Mouse (Mus musculus): ENCODE results near the gene Map3k1. TPM values are rescaled to one million over a fixed set of nuclear protein-coding genes. Genes with fewer than 3 reads are reported as not detected.

The Map3k1 gene
- polyA plus RNA-seq, 1 experiment from 2014 or later = 13.2 TPM

DNA sequence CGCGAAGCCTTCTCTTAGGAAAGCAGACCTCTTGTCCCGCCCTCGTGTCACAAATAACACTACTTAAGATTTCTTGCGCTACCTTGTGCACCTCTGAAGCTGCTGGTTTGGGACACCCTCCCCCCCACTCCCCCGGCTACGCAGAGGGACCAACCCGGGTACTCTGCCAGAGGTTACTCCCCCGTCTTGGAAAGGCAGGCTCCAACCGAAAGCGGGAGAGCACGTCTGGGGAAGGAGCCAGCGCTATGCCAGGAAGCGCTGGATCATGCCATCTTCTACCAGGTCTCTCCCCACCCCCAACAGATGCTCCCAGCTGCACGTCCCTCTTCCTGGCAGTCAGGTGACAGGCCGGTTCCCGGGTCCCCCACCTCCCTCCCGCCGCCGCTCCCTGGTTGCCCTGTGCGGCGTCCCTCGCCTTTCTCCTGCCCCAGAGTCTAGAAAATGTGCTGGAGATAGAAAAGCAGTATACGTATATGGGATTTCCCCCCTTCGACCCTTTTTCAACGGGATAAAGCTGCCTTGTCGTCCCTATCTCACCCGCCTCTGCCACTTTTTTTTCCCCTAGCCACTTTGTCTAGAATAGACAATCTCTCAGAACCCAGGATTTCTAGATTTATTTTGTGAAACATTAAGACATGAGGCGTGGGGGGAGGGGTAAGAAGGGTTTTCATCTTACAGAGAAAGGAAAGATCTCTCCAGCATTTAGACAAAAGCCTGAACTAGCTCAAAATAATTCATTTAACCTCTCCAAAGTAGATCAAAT, 854 bp upstream of the Map3k1 start:
- Histone ChIP-seq H3K36me3 (no peaks in the 10 kb centered on the region), H3K9ac (peak overlapping the region; percentile 81), H3K4me1 (peaks cover 16% of the 10 kb centered on the region; the same call in 1 of the 2 replicates), H3K27me3 (replicated peaks) (no peaks in the 10 kb centered on the region), H3K9me3 (no peaks in the 10 kb centered on the region), H3K4me3 (peak overlapping the region; percentile 94), H3K27ac (peak overlapping the region; percentile 87), H3K4me2 (replicated peaks) (peak overlapping the region; percentile 87)
- 1% methylated on average over 29 of the region's 29 CpGs for WGBS
- ATAC-seq (ENCODE audit: low FRiP score, low read depth) = peak; percentile 62

DNA sequence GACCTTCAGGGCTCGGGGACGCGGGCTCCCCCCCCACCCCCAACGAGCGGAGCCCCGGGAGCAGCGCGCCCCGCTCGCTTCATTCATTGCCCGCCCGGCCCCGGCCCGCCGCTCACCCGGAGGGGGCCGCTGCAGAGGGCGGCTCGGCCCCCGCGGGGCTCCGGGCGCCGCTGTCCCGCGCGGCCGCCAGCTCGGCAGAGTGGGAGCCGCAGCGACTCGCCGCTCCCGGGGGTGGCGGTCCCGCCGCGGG, 481 bp downstream of the Map3k1 start:
- Histone ChIP-seq H3K4me3 (peak overlapping the region; percentile 94), H3K36me3 (no peaks in the 10 kb centered on the region), H3K4me1 (peaks cover 20% of the 10 kb centered on the region; the same call in 1 of the 2 replicates), H3K9me3 (no peaks in the 10 kb centered on the region), H3K4me2 (replicated peaks) (peak overlapping the region; percentile 89), H3K9ac (peak overlapping the region; percentile 95), H3K27ac (peak overlapping the region; percentile 97), H3K27me3 (replicated peaks) (no peaks in the 10 kb centered on the region)
- peak; percentile 74 for ATAC-seq (ENCODE audit: low FRiP score, low read depth)
- WGBS = under 1% methylated on average over 31 of the region's 38 CpGs

DNA sequence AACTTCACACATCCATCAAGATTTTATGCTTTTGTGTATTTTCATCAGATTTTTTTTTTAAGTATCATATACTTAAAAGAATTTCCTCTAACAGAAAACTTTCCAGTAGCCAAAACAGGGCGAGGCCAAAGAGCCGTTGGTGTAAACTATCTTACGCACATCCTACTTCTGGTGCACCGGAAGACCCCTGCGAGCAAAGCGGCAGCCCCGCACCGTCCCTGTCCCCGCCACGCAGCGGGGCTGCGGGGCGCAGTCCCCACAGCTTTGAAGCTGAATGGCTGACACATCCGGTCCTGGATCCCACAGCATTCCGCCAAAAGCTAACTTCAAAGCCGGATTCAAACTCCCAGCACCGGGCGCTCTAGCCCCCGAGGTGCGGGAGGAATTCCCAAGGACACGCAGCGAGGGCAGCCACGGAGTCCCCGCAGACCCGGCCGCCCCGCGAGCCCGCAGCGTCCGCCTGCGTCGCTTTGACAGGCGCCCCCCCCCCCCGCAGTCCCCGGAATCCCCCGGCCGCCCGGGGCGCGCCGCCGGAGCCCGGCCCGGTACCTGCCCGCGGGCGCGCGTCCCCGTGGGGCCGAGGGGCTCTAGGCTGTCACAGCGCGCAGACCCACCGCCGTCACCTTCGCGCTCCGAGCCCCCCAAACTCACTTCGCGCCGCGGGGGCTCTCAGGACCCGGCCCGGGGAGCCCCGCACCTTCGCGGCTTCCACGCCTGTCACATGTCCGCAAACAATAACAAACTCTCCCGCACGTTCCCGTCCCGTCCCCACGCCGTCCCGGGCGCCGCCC, 1.0 kb downstream of the Map3k1 start:
- Histone ChIP-seq H3K9ac (peak overlapping the region; percentile 95), H3K36me3 (no peaks in the 10 kb centered on the region), H3K27me3 (replicated peaks) (no peaks in the 10 kb centered on the region), H3K4me2 (replicated peaks) (peak overlapping the region; percentile 89), H3K27ac (peak overlapping the region; percentile 97), H3K4me1 (peaks cover 20% of the 10 kb centered on the region; the same call in 1 of the 2 replicates), H3K9me3 (no peaks in the 10 kb centered on the region), H3K4me3 (peak overlapping the region; percentile 94)
- peak; percentile 31 for ATAC-seq (ENCODE audit: low FRiP score, low read depth)
- WGBS = under 1% methylated on average over 64 of the region's 79 CpGs

DNA sequence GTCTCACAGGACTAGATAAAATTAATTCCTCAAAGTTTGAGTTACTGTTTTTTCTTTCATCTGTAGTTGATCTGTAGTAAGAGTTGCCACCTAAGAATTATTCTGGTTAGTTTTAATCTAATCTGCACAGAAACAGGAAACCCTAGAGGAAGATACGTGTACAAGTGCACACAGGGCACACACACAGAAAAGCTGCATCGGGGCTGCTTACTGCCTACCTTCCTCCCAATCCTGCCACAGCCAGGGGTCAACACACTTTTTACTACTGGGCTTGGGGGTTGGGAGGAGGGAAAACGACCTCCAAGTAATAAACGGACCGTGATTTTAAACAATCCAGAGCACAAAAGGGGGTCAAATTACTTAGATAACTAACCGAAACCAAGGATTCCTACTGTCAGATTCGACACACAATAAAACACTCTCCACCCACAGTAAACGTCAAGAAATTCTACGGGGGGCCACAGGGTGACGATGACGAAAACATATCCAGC, 1.6 kb downstream of the Map3k1 start:
- peak overlapping the region; percentile 94 for H3K4me3 ChIP-seq
- peak overlapping the region; percentile 95; the same call in 1 of the 2 replicates for H3K9ac ChIP-seq
- no peak overlapping the region for H3K27ac ChIP-seq
- H3K36me3 ChIP-seq = no peaks in the 10 kb centered on the region
- H3K27me3 ChIP-seq (replicated peaks) = no peaks in the 10 kb centered on the region
- H3K4me1 ChIP-seq = peaks cover 22% of the 10 kb centered on the region; the same call in 1 of the 2 replicates
- WGBS = under 1% methylated on average over 11 of the region's 11 CpGs
- H3K4me2 ChIP-seq (replicated peaks) = peak overlapping the region; percentile 89
- no peak for ATAC-seq (ENCODE audit: low FRiP score, low read depth)
- no peaks in the 10 kb centered on the region for H3K9me3 ChIP-seq

DNA sequence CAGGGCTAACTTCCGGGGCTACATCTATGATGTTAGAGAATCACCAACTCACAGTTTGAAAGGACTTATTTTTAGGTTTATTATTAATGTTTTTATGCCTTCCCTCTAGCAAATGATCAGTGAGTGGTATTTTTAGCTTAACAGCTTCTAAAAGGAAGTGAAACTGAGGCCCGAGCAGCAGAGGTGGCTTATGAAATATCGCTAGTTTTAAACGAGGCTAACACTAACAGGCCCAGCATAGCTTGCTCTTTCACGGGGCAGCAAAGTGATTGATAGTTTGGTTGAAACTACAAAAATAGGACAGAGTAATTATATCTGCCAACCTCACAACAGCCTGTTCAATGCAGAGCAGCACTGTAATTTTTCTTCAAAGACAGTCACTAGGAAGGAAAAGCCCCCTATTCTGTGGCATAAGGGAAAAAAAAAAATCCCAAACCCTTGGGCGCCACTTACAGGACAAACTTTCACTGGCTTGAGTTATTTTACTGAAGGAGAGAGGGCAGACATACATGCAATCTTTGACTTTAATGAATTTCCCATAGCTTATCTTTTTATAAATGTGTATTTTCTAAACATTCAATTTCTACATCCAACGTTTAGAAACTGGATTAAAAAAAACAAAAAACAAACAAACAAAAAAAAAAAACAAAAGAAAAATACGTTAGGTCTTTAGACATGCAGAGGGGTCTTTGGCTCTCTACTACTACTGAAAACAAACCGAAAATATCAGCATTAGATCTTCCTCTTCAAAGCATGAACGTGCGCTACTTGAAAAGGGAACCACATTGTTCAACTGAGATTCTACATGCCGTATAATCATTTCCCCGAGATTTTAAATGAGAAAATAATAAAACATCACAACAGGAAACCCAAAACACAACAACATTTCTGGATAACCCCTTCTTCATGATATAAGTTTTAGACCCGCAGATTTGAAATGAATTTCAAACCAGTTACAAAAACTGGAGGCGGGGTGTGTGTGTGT, 2.8 kb downstream of the Map3k1 start:
- ATAC-seq (ENCODE audit: low FRiP score, low read depth) = no peak
- H3K27ac ChIP-seq = no peak overlapping the region
- 52% methylated on average over 15 of the region's 15 CpGs for WGBS
- H3K9ac ChIP-seq = no peak overlapping the region
- H3K9me3 ChIP-seq = no peaks in the 10 kb centered on the region
- H3K27me3 ChIP-seq (replicated peaks) = no peaks in the 10 kb centered on the region
- H3K4me2 ChIP-seq (replicated peaks) = peak overlapping the region; percentile 89
- H3K36me3 ChIP-seq = no peaks in the 10 kb centered on the region
- H3K4me3 ChIP-seq = no peak overlapping the region
- H3K4me1 ChIP-seq = peaks cover 31% of the 10 kb centered on the region; the same call in 1 of the 2 replicates

DNA sequence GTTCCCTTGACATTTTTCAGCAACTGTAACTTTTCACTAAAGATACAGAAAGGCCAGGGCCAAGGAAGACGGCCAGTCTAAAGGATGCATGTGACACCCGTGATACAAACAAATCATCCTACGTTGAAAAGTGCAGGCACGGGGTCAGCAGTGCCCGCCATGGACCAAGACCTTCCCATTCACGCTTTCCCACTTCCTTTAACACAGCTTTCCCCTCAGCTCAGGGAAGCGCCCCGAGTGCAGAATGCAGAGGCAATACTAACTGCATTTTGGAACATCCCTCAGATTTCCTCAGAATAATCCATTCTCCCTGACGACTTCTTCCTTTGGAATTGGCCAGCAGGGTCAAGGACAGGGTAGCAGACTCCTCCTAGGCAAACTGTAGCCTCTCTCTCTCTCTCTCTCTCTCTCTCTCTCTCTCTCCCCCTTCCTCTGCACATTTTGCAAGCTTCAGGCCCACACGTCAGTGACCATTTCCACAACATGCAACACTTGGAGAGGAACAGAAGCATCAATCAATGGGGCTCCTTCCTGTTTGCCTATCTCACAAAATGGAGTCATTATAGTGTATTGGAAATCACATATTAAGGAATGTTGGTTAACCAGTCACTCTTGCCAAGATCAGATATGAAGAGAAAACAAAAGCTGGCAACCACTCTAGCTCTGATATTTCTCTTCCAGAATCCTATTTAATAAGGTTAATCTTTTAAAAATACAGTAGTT, 3.7 kb downstream of the Map3k1 start:
- no peaks in the 10 kb centered on the region for H3K27me3 ChIP-seq (replicated peaks)
- peaks cover 31% of the 10 kb centered on the region; the same call in 1 of the 2 replicates for H3K4me1 ChIP-seq
- no peak for ATAC-seq (ENCODE audit: low FRiP score, low read depth)
- H3K4me3 ChIP-seq = no peak overlapping the region
- no peak overlapping the region for H3K9ac ChIP-seq
- no peaks in the 10 kb centered on the region for H3K36me3 ChIP-seq
- H3K4me2 ChIP-seq (replicated peaks) = no peak overlapping the region
- WGBS = 53% methylated on average over 10 of the region's 10 CpGs
- no peaks in the 10 kb centered on the region for H3K9me3 ChIP-seq
- H3K27ac ChIP-seq = no peak overlapping the region

DNA sequence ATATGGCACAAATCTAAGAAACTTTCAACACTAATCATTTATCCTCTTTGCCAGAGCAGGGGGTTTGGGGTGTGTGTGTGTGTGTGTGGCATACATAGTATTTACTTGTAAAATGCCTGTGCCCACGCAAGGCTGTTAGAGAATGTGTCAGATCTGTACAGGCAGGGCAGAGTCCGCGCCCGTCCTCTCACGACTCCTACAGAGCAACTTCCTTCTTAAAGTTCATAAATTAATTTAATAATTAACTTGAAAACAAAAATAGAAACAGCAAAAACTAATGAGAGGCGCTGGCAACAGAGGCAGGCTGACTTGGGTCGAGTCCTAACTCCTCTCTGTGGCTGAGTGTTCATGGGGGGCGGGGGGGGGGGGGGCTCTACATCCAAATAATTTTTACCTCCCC, 4.6 kb downstream of the Map3k1 start:
- WGBS = 75% methylated on average over 8 of the region's 8 CpGs
- Histone ChIP-seq H3K4me3 (no peak overlapping the region), H3K4me1 (peaks cover 28% of the 10 kb centered on the region; the same call in 1 of the 2 replicates), H3K27me3 (replicated peaks) (no peaks in the 10 kb centered on the region), H3K36me3 (no peaks in the 10 kb centered on the region), H3K4me2 (replicated peaks) (no peak overlapping the region), H3K27ac (no peak overlapping the region), H3K9me3 (no peaks in the 10 kb centered on the region), H3K9ac (no peak overlapping the region)
- ATAC-seq (ENCODE audit: low FRiP score, low read depth) = no peak

DNA sequence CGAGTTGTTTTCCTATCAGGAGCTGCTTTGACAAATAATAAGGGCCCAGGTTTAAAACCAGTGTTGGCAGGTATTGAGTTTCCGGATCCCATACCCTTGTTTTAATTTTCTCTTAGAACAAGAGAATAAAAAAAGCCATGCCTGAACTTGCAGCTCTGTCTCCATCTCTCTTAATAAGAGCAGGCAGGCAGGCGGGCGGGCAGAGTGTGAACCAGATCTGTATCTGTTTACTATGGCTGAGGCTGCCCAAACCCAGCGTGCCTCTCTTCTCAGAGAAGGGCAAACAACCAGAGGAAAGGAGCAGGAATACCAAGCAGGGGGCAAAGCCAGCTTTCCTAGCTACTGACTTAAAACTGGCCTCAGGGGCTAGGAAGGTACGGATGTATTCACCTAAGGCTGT, 5.3 kb downstream of the Map3k1 start:
- Histone ChIP-seq H3K9me3 (no peaks in the 10 kb centered on the region), H3K4me1 (peaks cover 32% of the 10 kb centered on the region; the same call in 1 of the 2 replicates), H3K4me3 (no peak overlapping the region), H3K27ac (no peak overlapping the region), H3K36me3 (no peaks in the 10 kb centered on the region), H3K4me2 (replicated peaks) (no peak overlapping the region), H3K9ac (no peak overlapping the region), H3K27me3 (replicated peaks) (no peaks in the 10 kb centered on the region)
- 75% methylated on average over 6 of the region's 6 CpGs for WGBS
- ATAC-seq (ENCODE audit: low FRiP score, low read depth) = no peak

DNA sequence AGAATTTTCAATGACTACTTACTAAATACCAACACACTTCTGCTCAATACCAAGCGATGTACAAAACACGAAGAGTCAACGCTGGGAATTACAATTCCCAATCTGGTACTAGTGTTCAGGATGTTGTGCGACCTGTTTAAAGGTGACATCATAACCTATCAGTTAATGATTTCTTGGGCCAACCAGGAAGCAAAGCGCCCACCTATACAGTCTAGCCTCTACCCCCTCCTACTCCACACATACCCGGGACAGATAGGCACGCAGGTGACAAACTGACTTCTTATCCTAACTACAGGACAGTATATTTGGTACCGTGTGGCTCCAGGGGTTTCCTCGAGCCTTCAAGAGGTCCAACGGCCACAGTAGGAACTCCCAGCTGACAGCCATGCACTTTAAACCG, 5.9 kb downstream of the Map3k1 start:
- Histone ChIP-seq H3K4me1 (peaks cover 32% of the 10 kb centered on the region; the same call in 1 of the 2 replicates), H3K4me3 (no peak overlapping the region), H3K27ac (no peak overlapping the region), H3K36me3 (no peaks in the 10 kb centered on the region), H3K9ac (no peak overlapping the region), H3K9me3 (no peaks in the 10 kb centered on the region), H3K4me2 (replicated peaks) (no peak overlapping the region), H3K27me3 (replicated peaks) (no peaks in the 10 kb centered on the region)
- no peak for ATAC-seq (ENCODE audit: low FRiP score, low read depth)
- 92% methylated on average over 11 of the region's 11 CpGs for WGBS

DNA sequence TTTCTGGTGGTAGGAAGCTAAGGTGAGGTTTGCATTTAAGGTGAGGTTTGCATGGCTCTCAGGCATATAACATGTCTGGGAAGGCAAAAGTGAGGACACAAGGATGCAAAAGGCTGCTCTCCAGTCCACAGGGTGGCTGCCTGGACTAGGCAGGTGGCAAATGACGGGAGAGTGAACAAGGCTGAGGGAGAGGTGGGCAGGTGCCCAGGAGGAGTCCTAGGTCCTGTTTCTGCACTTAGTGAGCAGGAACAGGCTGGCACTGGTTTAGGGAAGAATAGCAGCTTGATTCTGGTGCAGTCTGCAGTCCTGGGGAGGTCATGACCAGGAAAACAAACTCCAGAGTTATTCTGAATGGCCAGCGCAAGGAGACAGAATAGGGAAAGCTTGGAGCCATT, 6.5 kb downstream of the Map3k1 start:
- Histone ChIP-seq H3K4me1 (peaks cover 38% of the 10 kb centered on the region; the same call in 1 of the 2 replicates), H3K27ac (no peak overlapping the region), H3K27me3 (replicated peaks) (no peaks in the 10 kb centered on the region), H3K36me3 (no peaks in the 10 kb centered on the region), H3K4me3 (no peak overlapping the region), H3K9ac (no peak overlapping the region), H3K4me2 (replicated peaks) (no peak overlapping the region), H3K9me3 (no peaks in the 10 kb centered on the region)
- 63% methylated on average over 2 of the region's 2 CpGs for WGBS
- no peak for ATAC-seq (ENCODE audit: low FRiP score, low read depth)

DNA sequence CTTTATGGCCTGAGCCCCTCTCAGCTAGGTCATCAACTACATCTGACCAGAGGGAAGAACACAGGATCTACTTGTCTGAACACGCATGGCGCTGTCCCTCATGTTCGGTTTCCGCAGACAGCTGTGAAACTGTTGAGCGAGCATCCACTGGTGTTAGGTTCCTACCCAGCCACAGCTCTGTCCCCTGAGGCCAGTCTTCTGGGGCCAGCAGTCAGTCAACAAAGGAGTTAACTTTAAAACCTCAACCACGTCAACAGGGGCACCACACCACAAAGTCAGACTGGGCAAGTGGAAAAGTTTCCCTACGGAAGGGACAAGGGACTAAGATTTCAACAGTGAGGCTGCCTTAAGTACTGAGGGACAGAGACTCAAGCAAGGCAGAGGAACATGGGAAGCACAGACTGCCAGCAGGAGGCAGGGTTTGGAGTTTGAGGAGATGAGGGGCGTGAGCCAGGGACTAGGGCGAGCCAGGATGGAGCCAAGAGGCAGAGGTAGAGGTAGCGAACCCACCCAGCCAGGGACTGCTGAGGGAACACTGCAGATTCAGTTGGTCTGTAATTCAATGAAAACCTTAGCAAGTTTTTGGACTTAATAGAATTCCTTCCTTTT, 7.0 kb downstream of the Map3k1 start:
- Histone ChIP-seq H3K4me2 (replicated peaks) (no peak overlapping the region), H3K9me3 (no peaks in the 10 kb centered on the region), H3K27me3 (replicated peaks) (no peaks in the 10 kb centered on the region), H3K27ac (no peak overlapping the region), H3K4me1 (peaks cover 39% of the 10 kb centered on the region), H3K4me3 (no peak overlapping the region), H3K9ac (no peak overlapping the region), H3K36me3 (no peaks in the 10 kb centered on the region)
- WGBS = 75% methylated on average over 10 of the region's 10 CpGs
- no peak for ATAC-seq (ENCODE audit: low FRiP score, low read depth)

Data from neural tube, embryonic 12.5 days (tissue).